In the genomic region with DNA sequence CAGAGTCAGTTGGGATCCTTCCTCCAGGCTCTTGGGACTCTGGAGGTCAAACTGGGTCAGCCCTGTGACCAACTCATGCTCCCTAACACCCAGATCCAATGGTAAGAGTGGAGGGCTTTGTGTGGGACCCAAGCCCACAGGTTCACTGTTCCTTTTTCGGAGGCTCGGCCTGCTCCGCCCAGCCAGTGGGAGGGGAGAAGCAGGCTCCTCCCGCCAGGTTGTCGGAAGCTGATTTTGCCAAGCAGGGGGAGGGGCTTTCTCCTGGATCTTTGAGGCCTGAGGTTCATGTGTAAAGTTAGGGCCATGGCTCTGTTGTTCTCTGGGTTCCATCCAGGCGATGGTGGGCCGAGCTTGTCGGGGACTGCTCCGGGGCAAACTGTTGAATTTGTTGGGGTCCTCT, we compare ENCODE assay signal across 17 mouse cellular contexts. TPM values are rescaled to one million over a fixed set of nuclear protein-coding genes. Genes with fewer than 3 reads are reported as not detected.
DNase-seq lines count a peak whose midpoint lies in the region; ATAC-seq lines count a peak whose summit lies in the region.
"Had no signal": no experiment of that assay in that cellular context is flagged by ENCODE, and none has a peak within 500 bp of the region (broad histone marks: within the 10 kb centered on the region; RNA-seq: fewer than 3 reads in every experiment).

No protein-coding gene starts in this region.

- 35% methylated on average over 9 of the region's 9 CpGs for WGBS in hindbrain, embryonic 10.5 days
- 32% methylated on average over 9 of the region's 9 CpGs for WGBS in hindbrain, embryonic 13.5 days
- 29% methylated on average over 9 of the region's 9 CpGs for WGBS in embryonic facial prominence, embryonic 10.5 days
- 20% methylated on average over 9 of the region's 9 CpGs for WGBS in liver, embryonic 12.5 days (ENCODE audit: insufficient replicate concordance)

- H3K9me3 ChIP-seq in hindbrain, embryonic 10.5 days = no peaks in the 10 kb centered on the region
- no peaks in the 10 kb centered on the region for H3K9me3 ChIP-seq in hindbrain, embryonic 13.5 days
- H3K9me3 ChIP-seq in embryonic facial prominence, embryonic 10.5 days = no peaks in the 10 kb centered on the region
- H3K9me3 ChIP-seq in liver, embryonic 12.5 days (replicated peaks) = no peaks in the 10 kb centered on the region
- H3K9me3 ChIP-seq: liver, embryonic 15.5 days; stomach, embryonic 15.5 days had no signal

- H3K4me2 ChIP-seq in hindbrain, embryonic 13.5 days = no peak overlapping the region
- peak overlapping the region; percentile 42 for H3K4me2 ChIP-seq in liver, embryonic 12.5 days
- H3K4me2 ChIP-seq: liver, embryonic 15.5 days; stomach, embryonic 15.5 days had no signal

- no peak overlapping the region for H3K9ac ChIP-seq in hindbrain, embryonic 13.5 days
- no peak overlapping the region for H3K9ac ChIP-seq in liver, embryonic 12.5 days
- H3K9ac ChIP-seq: liver, embryonic 15.5 days; stomach, embryonic 15.5 days had no signal

- 0 out of 2 replicates have a peak overlapping the region, but pooled peaks have one; percentile 0 for H3K4me3 ChIP-seq in hindbrain, embryonic 10.5 days
- no peak overlapping the region for H3K4me3 ChIP-seq in hindbrain, embryonic 13.5 days
- peak overlapping the region; percentile 40 for H3K4me3 ChIP-seq in embryonic facial prominence, embryonic 10.5 days
- no peak overlapping the region for H3K4me3 ChIP-seq in liver, embryonic 12.5 days
- H3K4me3 ChIP-seq: liver, embryonic 15.5 days; stomach, embryonic 15.5 days had no signal

- peaks cover 21% of the 10 kb centered on the region for H3K27me3 ChIP-seq in hindbrain, embryonic 10.5 days (ENCODE audit: insufficient read depth, poor library complexity, severe bottlenecking)
- 0 out of 2 replicates have a peak, but pooled peaks cover 13% of the 10 kb centered on the region for H3K27me3 ChIP-seq in hindbrain, embryonic 13.5 days
- H3K27me3 ChIP-seq in embryonic facial prominence, embryonic 10.5 days (replicated peaks; ENCODE audit: low read depth, poor library complexity, severe bottlenecking) = peaks cover 39% of the 10 kb centered on the region
- peaks cover 71% of the 10 kb centered on the region for H3K27me3 ChIP-seq in liver, embryonic 12.5 days (replicated peaks)
- H3K27me3 ChIP-seq: stomach, embryonic 15.5 days had no signal

- H3K27ac ChIP-seq in hindbrain, embryonic 10.5 days = peak overlapping the region; percentile 57
- no peak overlapping the region for H3K27ac ChIP-seq in hindbrain, embryonic 13.5 days
- peak overlapping the region; percentile 75 for H3K27ac ChIP-seq in embryonic facial prominence, embryonic 10.5 days (replicated peaks)
- H3K27ac ChIP-seq in liver, embryonic 12.5 days = no peak overlapping the region
- H3K27ac ChIP-seq: kidney, postnatal 0 days; liver, embryonic 15.5 days; stomach, embryonic 15.5 days had no signal

- ATAC-seq in hindbrain, embryonic 13.5 days (ENCODE audit: low FRiP score) = no peak
- peak; percentile 31 for ATAC-seq in liver, embryonic 12.5 days
- ATAC-seq: CD4-positive, CD25-positive, alpha-beta regulatory T cell, adult 4 months had no signal

- H3K36me3 ChIP-seq in hindbrain, embryonic 10.5 days = no peaks in the 10 kb centered on the region
- peaks cover 19% of the 10 kb centered on the region for H3K36me3 ChIP-seq in hindbrain, embryonic 13.5 days
- H3K36me3 ChIP-seq in embryonic facial prominence, embryonic 10.5 days (replicated peaks) = no peaks in the 10 kb centered on the region
- peaks cover 87% of the 10 kb centered on the region for H3K36me3 ChIP-seq in liver, embryonic 12.5 days

- peaks cover 43% of the 10 kb centered on the region for H3K4me1 ChIP-seq in hindbrain, embryonic 10.5 days (replicated peaks)
- no peaks in the 10 kb centered on the region for H3K4me1 ChIP-seq in hindbrain, embryonic 13.5 days (replicated peaks)
- H3K4me1 ChIP-seq in embryonic facial prominence, embryonic 10.5 days = peaks cover 32% of the 10 kb centered on the region
- H3K4me1 ChIP-seq in liver, embryonic 12.5 days = peaks cover 21% of the 10 kb centered on the region
- H3K4me1 ChIP-seq: stomach, embryonic 15.5 days had no signal

- DNase-seq in hindbrain, embryonic 10.5 days (ENCODE audit: low spot score) = peak; percentile 38
- DNase-seq in R1 (ENCODE audit: low read depth, low spot score) = peak; percentile 86
- peak; percentile 63 for DNase-seq in embryonic facial prominence, embryonic 10.5 days (ENCODE audit: low spot score)
- no peak for DNase-seq in urinary bladder, postnatal 10 days (ENCODE audit: low spot score)
- no peak for DNase-seq in frontal cortex, postnatal 10 days (ENCODE audit: low spot score in 2 of 2)
- DNase-seq: adrenal gland, postnatal 25 days; cerebellum, postnatal 36 days; gastrocnemius, postnatal 25 days; heart, postnatal 10 days; lung, postnatal 4 days; thymus, postnatal 25 days had no signal

RNA-seq across cellular contexts. Expression of a gene that starts 34.4 kb away (rescaled TPM):
- polyA plus RNA-seq in hindbrain, embryonic 10.5 days (2016; fragmentation: Nextera tagmentation; extraction: Ambion mirVana) = 3.8 and 5.8 TPM in 2 replicates
- polyA plus RNA-seq in hindbrain, embryonic 13.5 days (2015; fragmentation: Nextera tagmentation; extraction: Ambion mirVana) = 4.7 and 4.8 TPM in 2 replicates
- 4.3 and 5.7 TPM in 2 replicates for polyA plus RNA-seq in embryonic facial prominence, embryonic 10.5 days (2016; fragmentation: Nextera tagmentation; extraction: Ambion mirVana)
- polyA plus RNA-seq in liver, embryonic 12.5 days (2016; fragmentation: Nextera tagmentation; extraction: Ambion mirVana) = 26.5 and 31.5 TPM in 2 replicates

Comparison
In these comparisons a context has a peak if more than half of its experiments do, and no peak if none do; other contexts are left out.
1. H3K27ac ChIP-seq: peak in hindbrain, embryonic 10.5 days (single experiment) and embryonic facial prominence, embryonic 10.5 days (single experiment); none in hindbrain, embryonic 13.5 days (single experiment) and liver, embryonic 12.5 days (single experiment).
2. H3K4me3 ChIP-seq: peak in hindbrain, embryonic 10.5 days (single experiment) and embryonic facial prominence, embryonic 10.5 days (single experiment); none in hindbrain, embryonic 13.5 days (single experiment) and liver, embryonic 12.5 days (single experiment).
3. DNase-seq: peak in hindbrain, embryonic 10.5 days (single experiment), R1 (single experiment) and embryonic facial prominence, embryonic 10.5 days (single experiment); none in urinary bladder, postnatal 10 days (single experiment) and frontal cortex, postnatal 10 days (0 of 2).